Mouse (Mus musculus) limb, embryonic 11.5 days (tissue): ENCODE data around the gene Chid1. TPM values are rescaled to one million over a fixed set of nuclear protein-coding genes. Genes with fewer than 3 reads are reported as not detected.
A peak's percentile ranks its signal among the peaks of the same experiment; 100 is the strongest.

ENCODE experiments used
- ATAC-seq: fragments of 200-750 bp; cut with Nextera tagmentation; 2 replicates; pipeline ENCODE4 v1.8.0; 2017; ENCODE audit warnings: low read depth; ENCODE audit not compliant: insufficient number of reproducible peaks, low FRiP score, low TSS enrichment
- DNase-seq: peaks from one replicate; pipeline ENCODE4 v3.0.0-alpha.2; 2015; ENCODE audit warnings: low spot score
- H3K27ac ChIP-seq: fragments of 300-500 bp; sonication (generic); replicated peaks from 2 replicates; pipeline ENCODE4 v1.5.1; 2014; ENCODE audit warnings: low read depth, mild to moderate bottlenecking, low read length
- H3K27me3 ChIP-seq: fragments of 300-500 bp; sonication (generic); 2 replicates; pipeline ENCODE4 v1.6.1; 2014; ENCODE audit warnings: mild to moderate bottlenecking, low read length, mixed read lengths; ENCODE audit not compliant: control insufficient read depth, insufficient read depth
- H3K36me3 ChIP-seq: fragments of 300-500 bp; sonication (generic); 2 replicates; pipeline ENCODE4 v1.6.1; 2014; ENCODE audit warnings: mild to moderate bottlenecking, low read length, moderate library complexity, mixed read lengths; ENCODE audit not compliant: control insufficient read depth, insufficient read depth
- H3K4me1 ChIP-seq: fragments of 300-500 bp; sonication (generic); 2 replicates; pipeline ENCODE4 v1.6.1; 2014; ENCODE audit warnings: low read length, mixed read lengths; ENCODE audit not compliant: control insufficient read depth, insufficient read depth
- H3K4me2 ChIP-seq: fragments of 300-500 bp; sonication (generic); 2 replicates; pipeline ENCODE4 v1.6.1; 2014; ENCODE audit warnings: low read depth, mild to moderate bottlenecking, moderate library complexity; ENCODE audit not compliant: severe bottlenecking
- H3K4me3 ChIP-seq: fragments of 300-500 bp; sonication (generic); 2 replicates; pipeline ENCODE4 v1.5.1; 2014; ENCODE audit warnings: low read depth, low read length
- H3K9ac ChIP-seq: fragments of 300-500 bp; sonication (generic); 2 replicates; pipeline ENCODE4 v1.6.1; 2014; ENCODE audit warnings: mild to moderate bottlenecking, low read length
- H3K9me3 ChIP-seq: fragments of 300-500 bp; sonication (generic); 2 replicates; pipeline ENCODE4 v1.6.1; 2016; ENCODE audit warnings: low read length; ENCODE audit not compliant: control insufficient read depth
- WGBS: fragments of 180-500 bp; shearing (Covaris S2); extraction: QIAGEN DNeasy Blood & Tissue Kit; methylation state at CpG from one replicate; pipeline ENCODE4 v1.1.7; 2014; 5-methylcytosine and 5-hydroxymethylcytosine counted together
- polyA plus RNA-seq: library from polyadenylated mRNA; unstranded; fragments of >200 nt; fragmentation: Nextera tagmentation; extraction: Ambion mirVana; gene quantifications from 2 replicates; pipeline ENCODE4 v1.2.1, GENCODE M21; 2014

Chid1 gene
- polyA plus RNA-seq, 1 experiment from 2014 or later: 27.4 TPM

DNA sequence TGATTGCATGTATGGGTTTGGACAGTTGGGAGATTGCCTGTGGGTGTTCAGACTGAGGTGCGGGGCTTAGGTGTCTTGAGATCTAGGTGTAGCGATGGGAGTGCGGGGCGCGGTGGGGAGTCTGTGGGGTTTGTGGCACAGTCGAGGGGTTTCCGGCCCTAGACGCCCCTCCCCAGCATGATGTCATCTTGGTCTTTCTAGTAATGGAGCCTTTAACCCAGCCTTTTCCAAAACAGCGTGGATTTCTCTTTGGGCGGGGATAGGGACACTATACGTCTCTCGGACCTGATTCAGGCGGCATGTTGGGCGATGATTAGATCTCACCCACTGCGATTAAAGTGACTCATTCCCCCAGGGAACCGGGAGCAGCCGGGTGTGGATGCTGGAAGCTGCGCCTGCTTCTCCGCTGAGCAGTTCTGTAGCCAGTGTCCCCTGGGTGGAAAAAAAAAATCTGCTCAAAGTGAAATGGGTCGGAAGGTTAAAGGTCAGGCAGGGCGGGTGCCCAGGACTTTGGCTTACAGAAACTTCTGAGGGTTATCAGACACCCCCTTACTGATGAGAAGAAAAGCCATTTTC lies 23.3 kb upstream of the Chid1 start:
- H3K27me3 ChIP-seq: no peaks in the 10 kb centered on the region
- peak overlapping the region; percentile 78 for H3K4me3 ChIP-seq
- peaks cover 12% of the 10 kb centered on the region for H3K4me1 ChIP-seq
- 2% methylated on average over 21 of the region's 21 CpGs for WGBS
- ATAC-seq: peak; percentile 7; the same call in 1 of the 2 replicates
- H3K9me3 ChIP-seq: no peaks in the 10 kb centered on the region
- H3K9ac ChIP-seq: peak overlapping the region; percentile 80
- no peak for DNase-seq
- no peaks in the 10 kb centered on the region for H3K36me3 ChIP-seq
- H3K4me2 ChIP-seq: peak overlapping the region; percentile 77
- no peak overlapping the region for H3K27ac ChIP-seq

DNA sequence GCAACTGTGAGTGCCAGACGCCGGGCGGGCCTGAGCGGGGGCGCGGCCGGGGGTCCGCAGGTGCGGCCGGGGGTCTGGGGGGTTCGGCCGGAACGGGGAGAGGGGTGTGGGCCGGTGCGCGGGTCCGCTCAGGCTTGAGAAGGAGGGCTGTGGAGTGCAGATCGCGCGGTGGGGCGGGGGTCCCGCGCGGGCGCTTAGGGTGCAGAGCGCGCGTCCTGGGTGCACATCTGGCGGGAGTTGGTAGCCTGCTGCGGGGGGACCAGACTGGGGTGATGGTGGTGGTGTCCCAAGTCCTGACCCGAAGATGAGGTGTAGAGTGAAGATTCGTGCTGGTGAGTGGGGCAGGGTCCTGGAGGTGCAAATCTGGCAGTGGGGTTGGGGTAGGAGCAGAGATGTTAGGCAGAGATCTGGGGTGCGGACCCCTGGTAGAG lies 22.8 kb upstream of the Chid1 start:
- H3K4me3 ChIP-seq: peak overlapping the region; percentile 78
- H3K27ac ChIP-seq: peak overlapping the region; percentile 60; the same call in 1 of the 2 replicates
- ATAC-seq (no peak; the same call in none of the 2 replicates), DNase-seq (peak; percentile 55)
- peak overlapping the region; percentile 77 for H3K4me2 ChIP-seq
- H3K9ac ChIP-seq: peak overlapping the region; percentile 80
- H3K4me1 ChIP-seq: peaks cover 12% of the 10 kb centered on the region
- H3K27me3 ChIP-seq: no peaks in the 10 kb centered on the region
- under 1% methylated on average over 25 of the region's 33 CpGs for WGBS
- H3K36me3 ChIP-seq: no peaks in the 10 kb centered on the region
- no peaks in the 10 kb centered on the region for H3K9me3 ChIP-seq

DNA sequence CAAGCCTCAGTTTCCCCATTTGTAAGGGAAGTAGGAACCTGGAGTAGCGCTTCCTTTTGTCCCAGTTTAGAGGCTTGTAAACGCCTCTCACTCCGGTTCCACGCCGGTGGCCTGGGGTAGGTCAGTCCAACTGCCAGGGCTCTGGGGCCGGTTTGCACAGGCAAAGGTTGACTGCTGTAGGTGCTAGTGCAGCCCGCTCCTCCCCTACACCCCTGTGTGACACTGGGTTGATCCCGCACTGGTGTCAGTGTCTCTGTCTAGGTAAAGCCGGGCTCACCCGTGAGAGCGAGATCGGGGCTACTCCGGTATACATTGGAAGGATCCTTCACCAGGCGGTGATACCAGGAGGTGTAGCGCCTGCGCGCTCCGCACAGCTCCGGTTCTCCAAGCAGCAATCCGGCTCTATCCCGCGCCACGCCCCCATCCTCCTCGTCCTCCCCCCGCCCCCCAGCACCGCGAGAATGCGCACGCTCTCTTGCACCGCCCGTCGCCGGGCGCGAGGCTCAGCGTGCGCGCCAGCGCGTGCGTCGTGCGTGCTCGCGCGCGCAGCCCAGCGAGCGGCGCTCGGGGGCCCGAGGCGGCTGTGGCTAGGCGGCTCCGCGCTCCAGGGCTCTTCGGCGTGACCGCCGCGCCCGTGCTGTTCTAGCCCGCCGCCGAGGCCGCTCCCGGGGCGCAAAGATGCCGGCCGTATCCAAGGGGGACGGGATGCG lies 22.2 kb upstream of the Chid1 start, which contains the start of gene Ap2a2:
Gene Ap2a2 (plus strand): TSS at position 492 of the 710 bp plus-strand sequence.
- DNase-seq (peak; percentile 93), ATAC-seq (peak; percentile 92)
- no peaks in the 10 kb centered on the region for H3K36me3 ChIP-seq
- no peaks in the 10 kb centered on the region for H3K27me3 ChIP-seq
- peak within 1 kb of the TSS; percentile 80 for H3K9ac ChIP-seq
- H3K4me2 ChIP-seq: peak within 1 kb of the TSS; percentile 77
- H3K4me1 ChIP-seq: peaks cover 12% of the 10 kb centered on the region
- under 1% methylated on average over 71 of the region's 72 CpGs for WGBS
- no peaks in the 10 kb centered on the region for H3K9me3 ChIP-seq
- H3K27ac ChIP-seq: peak within 1 kb of the TSS; percentile 60; the same call in 1 of the 2 replicates
- peak within 1 kb of the TSS; percentile 78 for H3K4me3 ChIP-seq

DNA sequence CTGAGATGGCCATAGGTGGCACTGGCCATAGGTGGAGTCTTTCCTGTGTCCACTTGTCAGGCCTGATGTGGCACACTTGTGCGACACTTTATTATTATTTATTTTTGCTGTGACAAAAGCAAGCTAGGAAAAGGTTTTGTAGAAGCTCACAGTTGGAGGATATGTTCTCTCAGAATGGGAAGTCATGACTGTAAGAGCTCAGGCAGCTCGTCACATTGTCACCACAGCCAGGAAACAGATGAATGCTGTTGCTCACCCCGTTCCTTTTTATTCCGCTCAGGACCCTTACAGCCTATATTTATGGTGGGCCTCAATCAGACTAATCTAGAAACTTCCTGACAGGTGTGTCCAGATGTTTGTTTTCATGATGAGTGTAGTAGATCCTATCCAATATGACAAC lies 20.8 kb upstream of the Chid1 start:
- no peak overlapping the region for H3K4me2 ChIP-seq
- H3K27ac ChIP-seq: no peak overlapping the region
- 82% methylated on average over 4 of the region's 4 CpGs for WGBS
- H3K9me3 ChIP-seq: no peaks in the 10 kb centered on the region
- H3K27me3 ChIP-seq: no peaks in the 10 kb centered on the region
- ATAC-seq: no peak
- peaks cover 12% of the 10 kb centered on the region for H3K4me1 ChIP-seq
- no peak for DNase-seq
- no peak overlapping the region for H3K9ac ChIP-seq
- H3K36me3 ChIP-seq: no peaks in the 10 kb centered on the region
- H3K4me3 ChIP-seq: no peak overlapping the region

DNA sequence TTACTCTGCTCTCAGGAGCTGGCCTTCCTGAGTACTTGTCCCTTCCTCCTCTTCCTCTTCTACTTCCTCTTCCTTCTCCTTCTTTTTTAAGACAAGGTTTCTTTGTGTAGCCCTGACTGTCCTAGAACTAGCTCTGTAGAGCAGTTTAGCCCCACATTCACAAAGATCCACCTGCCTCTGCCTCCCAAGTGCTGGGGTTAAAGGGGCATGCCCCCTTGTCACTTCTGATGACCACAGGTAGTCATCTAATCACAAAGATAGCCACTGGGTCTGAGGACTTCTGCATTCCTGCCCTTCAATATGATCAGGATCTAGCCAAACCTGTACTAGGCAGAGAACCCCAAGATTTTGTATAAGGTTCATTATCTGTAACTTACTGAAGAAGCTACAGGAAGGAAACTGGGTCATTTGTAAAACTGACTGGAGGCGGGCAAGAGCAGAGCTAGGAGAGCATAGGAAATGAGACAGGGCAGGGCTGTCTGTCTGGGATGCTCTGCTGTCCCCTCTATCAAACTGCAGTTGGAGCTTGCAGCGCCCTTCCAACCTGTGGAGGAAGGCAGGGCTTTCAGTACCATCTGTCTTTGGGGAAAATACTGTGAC lies 20.2 kb upstream of the Chid1 start:
- no peak overlapping the region for H3K9ac ChIP-seq
- H3K27ac ChIP-seq: no peak overlapping the region
- ATAC-seq (no peak), DNase-seq (no peak)
- H3K4me3 ChIP-seq: no peak overlapping the region
- no peaks in the 10 kb centered on the region for H3K9me3 ChIP-seq
- H3K27me3 ChIP-seq: no peaks in the 10 kb centered on the region
- no peaks in the 10 kb centered on the region for H3K36me3 ChIP-seq
- peaks cover 12% of the 10 kb centered on the region for H3K4me1 ChIP-seq
- WGBS: 73% methylated on average over 2 of the region's 2 CpGs
- H3K4me2 ChIP-seq: no peak overlapping the region

DNA sequence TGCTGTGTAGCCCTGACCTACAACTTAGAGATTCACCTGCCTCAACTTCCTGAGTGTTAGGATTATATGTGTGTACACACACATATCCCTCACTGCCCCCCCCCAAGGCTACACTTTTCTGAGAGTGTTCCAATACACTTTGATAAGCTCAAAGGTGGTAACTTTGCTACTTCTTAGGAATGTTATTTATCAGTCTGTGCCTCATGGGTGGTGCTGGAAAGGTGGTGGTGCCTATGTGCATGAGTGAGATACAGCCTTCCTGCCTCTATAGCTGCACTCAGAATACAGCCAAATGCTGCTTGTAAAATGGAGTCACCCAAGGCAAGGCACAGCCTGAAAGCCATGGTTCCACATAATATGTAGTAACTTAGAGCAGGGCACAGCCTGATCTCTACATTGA lies 19.3 kb upstream of the Chid1 start:
- H3K9ac ChIP-seq: no peak overlapping the region
- H3K4me1 ChIP-seq: peaks cover 9% of the 10 kb centered on the region

DNA sequence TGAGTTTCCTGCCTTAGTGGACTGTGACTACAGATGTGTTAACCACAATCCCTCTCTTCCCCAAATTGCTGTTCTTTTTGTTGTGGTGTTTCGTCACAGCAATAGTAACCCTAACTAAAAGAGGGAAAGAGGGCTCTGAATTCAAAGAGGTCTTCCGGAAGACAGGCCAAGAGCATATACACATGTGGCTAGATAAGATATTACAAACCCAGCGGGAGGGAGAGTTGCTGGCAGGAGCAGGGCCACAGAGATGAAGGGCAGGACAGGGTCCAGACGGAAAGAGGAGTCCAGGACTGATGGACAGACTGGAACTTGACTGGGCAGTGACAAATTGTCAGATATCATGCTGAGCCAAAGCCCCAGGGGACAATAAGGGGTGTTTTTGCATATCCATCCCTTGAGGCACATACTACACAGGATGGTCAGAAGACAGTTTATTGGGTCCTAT lies 18.7 kb upstream of the Chid1 start:
- ATAC-seq: no peak
- Histone ChIP-seq H3K9me3 (no peaks in the 10 kb centered on the region), H3K27me3 (no peaks in the 10 kb centered on the region), H3K4me3 (no peak overlapping the region), H3K27ac (no peak overlapping the region), H3K9ac (no peak overlapping the region), H3K4me1 (peaks cover 8% of the 10 kb centered on the region), H3K4me2 (no peak overlapping the region; the same call in 1 of the 2 replicates), H3K36me3 (no peaks in the 10 kb centered on the region)
- WGBS: 73% methylated on average over 4 of the region's 4 CpGs
- no peak for DNase-seq

More for the DNA sequence above, 19.3 kb upstream of the Chid1 start:
- no peak overlapping the region for H3K4me2 ChIP-seq
- no peak for DNase-seq
- ATAC-seq: no peak
- H3K9me3 ChIP-seq: no peaks in the 10 kb centered on the region
- no peak overlapping the region for H3K4me3 ChIP-seq
- H3K36me3 ChIP-seq: no peaks in the 10 kb centered on the region
- no peaks in the 10 kb centered on the region for H3K27me3 ChIP-seq
- no peak overlapping the region for H3K27ac ChIP-seq

DNA sequence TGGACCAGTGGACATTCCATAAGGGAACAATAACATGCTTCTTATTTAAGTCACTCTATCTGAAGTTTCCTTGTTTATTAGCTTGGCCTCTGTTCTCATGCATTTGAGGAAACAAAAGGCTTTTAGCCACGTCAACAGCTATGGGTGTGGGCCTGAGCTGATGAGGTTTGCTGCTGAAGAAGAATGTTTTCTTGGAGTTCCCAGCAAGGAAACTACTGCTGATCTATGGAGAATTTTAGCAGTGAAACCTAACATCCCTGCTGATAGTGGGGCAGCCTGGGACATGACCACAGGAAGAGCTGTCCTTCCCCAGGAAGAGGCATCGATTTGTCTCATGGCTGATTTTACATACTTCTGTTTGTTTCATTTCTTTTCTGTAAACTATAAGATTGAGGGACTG lies 10.8 kb upstream of the Chid1 start:
- DNase-seq (no peak), ATAC-seq (no peak)
- 88% methylated on average over 2 of the region's 2 CpGs for WGBS
- no peak overlapping the region for H3K27ac ChIP-seq
- H3K4me1 ChIP-seq: no peaks in the 10 kb centered on the region
- H3K36me3 ChIP-seq: no peaks in the 10 kb centered on the region
- H3K4me2 ChIP-seq: no peak overlapping the region
- no peak overlapping the region for H3K4me3 ChIP-seq
- no peak overlapping the region for H3K9ac ChIP-seq
- no peaks in the 10 kb centered on the region for H3K27me3 ChIP-seq
- H3K9me3 ChIP-seq: no peaks in the 10 kb centered on the region
